Mouse (Mus musculus): ENCODE measurements around the gene Med22. TPM values are rescaled to one million over a fixed set of nuclear protein-coding genes. Genes with fewer than 3 reads are reported as not detected.
A peak's percentile ranks its signal among the peaks of the same experiment; 100 is the strongest.

Gene Med22
- 47.1 TPM for polyA plus RNA-seq (2021)

DNA sequence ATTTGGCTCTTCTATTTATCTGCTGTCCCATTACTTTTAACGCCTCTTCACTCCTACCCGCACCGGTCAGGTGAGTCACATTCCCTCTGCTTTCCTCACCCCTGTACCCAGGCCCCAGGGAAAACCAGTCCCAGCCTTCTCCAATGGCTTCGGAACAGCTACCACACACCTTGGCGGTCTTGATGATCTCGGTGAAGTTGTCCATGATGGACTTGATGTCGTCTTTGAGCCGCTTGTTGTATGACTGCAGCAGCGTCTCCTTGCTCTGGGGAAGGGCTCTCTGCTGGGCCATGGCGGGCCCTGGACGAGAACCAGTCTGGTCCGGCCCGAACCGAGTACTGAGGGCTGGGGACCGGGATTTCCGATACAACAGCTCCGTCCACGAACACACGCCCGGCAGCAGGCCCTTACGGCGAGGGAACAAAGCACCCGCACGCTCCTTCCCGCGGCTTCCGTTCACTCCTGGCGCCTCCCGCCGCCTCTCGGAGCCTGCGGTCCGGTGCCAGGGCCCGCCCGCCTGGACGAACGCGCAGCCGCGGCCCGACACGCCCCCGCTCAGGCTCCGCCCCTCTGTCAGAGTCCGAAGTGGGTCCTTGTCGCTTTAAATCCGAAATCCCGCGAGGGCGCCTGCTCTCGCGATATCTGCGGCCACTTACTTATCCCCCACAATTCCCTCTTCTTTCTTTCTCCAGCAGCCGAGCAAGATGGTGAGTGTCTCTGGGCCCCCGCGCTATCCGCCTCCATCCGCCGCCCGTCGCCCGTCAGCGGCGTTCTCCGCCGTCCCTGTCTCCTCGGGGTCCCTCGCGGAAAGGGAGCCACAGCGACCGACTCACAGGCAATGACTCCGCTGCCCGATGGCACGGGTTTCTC lies at the start of gene Med22, which contains the start of gene Rpl7a:
Gene Med22, minus strand, starts transcription at position 554 of the 870 bp plus-strand sequence.
Gene Rpl7a, plus strand, starts transcription at position 641 of the 870 bp plus-strand sequence.
- H3K27me3 ChIP-seq, result no peaks in the 10 kb centered on the region
- ChIA-PET CTCF (no interaction called here), POLR2A (no interaction called here)
- DNase-seq (ENCODE audit: low read depth, low spot score), result peak; percentile 92
- ATAC-seq, result peak; percentile 79
- TF ChIP-seq CTCF (IDR thresholded peaks at IDR 0.05), result no peak
- in situ Hi-C loops (cut with MboI; ENCODE audit: low pct_unique_long_range_greater_than_20kb), result loop anchor here (25.0 kb wide), 1 partner anchor 473 kb away; the partner anchor contains the start of gene Sec16a

GRCm38 (mm10) chr2:26957488-26957859 lies 47.0 kb upstream of the Med22 start:
- POLR2A ChIA-PET, result interaction anchor here (0.8 to 2.0 kb wide), 2 partner anchors 9 to 16 kb away, joined by 3 to 4 read pairs; partner anchors contain the start of gene Adamts13
- no peak for TF ChIP-seq CTCF (IDR thresholded peaks at IDR 0.05)
- in situ Hi-C loops (cut with MboI; ENCODE audit: low pct_unique_long_range_greater_than_20kb), result no loop called here

DNA sequence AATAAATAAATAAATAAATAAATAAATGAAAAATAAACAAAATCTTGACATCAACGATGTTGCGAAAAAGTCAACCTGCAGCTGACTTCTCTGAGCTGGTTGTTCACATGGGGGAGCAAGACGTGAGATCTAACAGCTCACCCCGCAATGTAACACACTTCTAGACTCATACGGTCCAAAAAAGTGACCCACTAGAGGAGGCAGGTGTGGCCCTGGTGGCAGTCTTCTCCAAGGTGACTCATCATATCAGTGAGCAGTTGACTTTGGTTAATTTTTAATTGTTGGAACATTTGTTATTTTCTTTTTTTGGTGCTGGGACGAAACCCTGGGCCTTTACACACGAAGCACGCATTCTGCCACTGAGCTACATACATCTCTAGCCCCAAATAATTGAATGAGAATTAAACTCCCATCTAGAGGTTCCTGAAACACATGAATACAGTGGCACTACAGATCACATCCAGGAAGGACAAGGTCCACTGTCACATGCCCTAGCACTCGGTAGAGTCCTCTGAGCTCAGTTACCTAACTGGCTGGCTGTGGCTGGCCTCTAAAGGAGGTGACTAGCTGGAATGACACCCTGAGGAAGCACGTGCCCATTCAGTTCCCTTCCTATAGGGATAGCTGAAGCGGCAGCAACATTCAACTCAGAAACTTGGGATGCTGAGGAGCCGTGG lies 46.5 kb upstream of the Med22 start:
- in situ Hi-C loops (cut with MboI; ENCODE audit: low pct_unique_long_range_greater_than_20kb), result no loop called here
- no peaks in the 10 kb centered on the region for H3K27me3 ChIP-seq
- ChIA-PET CTCF (interaction anchor here (1.0 to 1.8 kb wide), 4 partner anchors 8 to 280 kb away, joined by 3 to 6 read pairs (median 4); no protein-coding TSS in a partner anchor), POLR2A (interaction anchor here (0.8 kb wide), 1 partner anchor 17 kb away, joined by 3 read pairs; the partner anchor contains the start of gene Adamts13)
- no peak for DNase-seq (ENCODE audit: low read depth, low spot score)
- ATAC-seq, result no peak
- TF ChIP-seq CTCF (IDR thresholded peaks at IDR 0.05), result no peak

More at GRCm38 (mm10) chr2:26957488-26957859, 47.0 kb upstream of the Med22 start:
- no peak for ATAC-seq
- H3K27me3 ChIP-seq, result no peaks in the 10 kb centered on the region
- DNase-seq (ENCODE audit: low read depth, low spot score), result no peak
- CTCF ChIA-PET, result interaction anchor here (1.0 to 1.8 kb wide), 5 partner anchors 9 to 279 kb away, joined by 3 to 6 read pairs (median 4); no protein-coding TSS in a partner anchor

- in situ Hi-C loops (cut with MboI; ENCODE audit: low pct_unique_long_range_greater_than_20kb), result no loop called here
- ChIA-PET POLR2A (no interaction called here), CTCF (no interaction called here)
- DNase-seq (ENCODE audit: low read depth, low spot score) (no peak), ATAC-seq (no peak)
- no peaks in the 10 kb centered on the region for H3K27me3 ChIP-seq
- TF ChIP-seq CTCF (IDR thresholded peaks at IDR 0.05), result no peak
These were observed 44.4 kb upstream of the Med22 start for GRCm38 (mm10) chr2:26954735-26955395.

DNA sequence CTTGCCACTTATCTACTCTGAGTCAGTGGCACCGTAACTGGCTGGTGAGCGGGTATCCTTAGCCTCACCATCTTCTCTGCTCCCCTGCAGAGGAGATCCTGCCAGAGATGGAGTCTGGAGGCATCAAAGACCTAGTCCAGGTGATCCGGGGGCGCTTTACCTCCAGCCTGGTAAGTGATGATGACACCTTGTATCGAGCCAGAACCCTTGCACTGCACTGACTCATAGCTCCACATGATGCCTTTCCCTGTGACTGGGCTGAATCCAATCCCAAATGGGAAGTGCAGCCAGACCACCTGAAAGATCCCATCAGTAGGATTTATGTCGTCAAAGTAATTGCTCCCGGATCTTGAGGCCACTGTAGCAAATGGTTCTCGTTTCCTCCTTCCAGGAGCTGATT lies 42.4 kb upstream of the Med22 start:
- no peak for ATAC-seq
- ChIA-PET CTCF (interaction anchor here (1.2 to 1.6 kb wide), 3 partner anchors 9 to 14 kb away, joined by 3 to 4 read pairs (median 3); no protein-coding TSS in a partner anchor), POLR2A (no interaction called here)
- in situ Hi-C loops (cut with MboI; ENCODE audit: low pct_unique_long_range_greater_than_20kb), result no loop called here
- H3K27me3 ChIP-seq, result no peaks in the 10 kb centered on the region
- no peak for TF ChIP-seq CTCF (IDR thresholded peaks at IDR 0.05)
- DNase-seq (ENCODE audit: low read depth, low spot score), result no peak

GRCm38 (mm10) chr2:26952193-26952592 lies 41.7 kb upstream of the Med22 start:
- CTCF ChIA-PET, result interaction anchor here (1.2 to 1.3 kb wide), 2 partner anchors 8 to 9 kb away, joined by 3 to 4 read pairs; no protein-coding TSS in a partner anchor
- POLR2A ChIA-PET, result interaction anchor here (1.5 kb wide), 1 partner anchor 12 kb away, joined by 4 read pairs; the partner anchor contains the start of gene Rexo4
- no peak for TF ChIP-seq CTCF (IDR thresholded peaks at IDR 0.05)
- H3K27me3 ChIP-seq, result no peaks in the 10 kb centered on the region
- in situ Hi-C loops (cut with MboI; ENCODE audit: low pct_unique_long_range_greater_than_20kb), result no loop called here
- ATAC-seq (no peak), DNase-seq (ENCODE audit: low read depth, low spot score) (no peak)

DNA sequence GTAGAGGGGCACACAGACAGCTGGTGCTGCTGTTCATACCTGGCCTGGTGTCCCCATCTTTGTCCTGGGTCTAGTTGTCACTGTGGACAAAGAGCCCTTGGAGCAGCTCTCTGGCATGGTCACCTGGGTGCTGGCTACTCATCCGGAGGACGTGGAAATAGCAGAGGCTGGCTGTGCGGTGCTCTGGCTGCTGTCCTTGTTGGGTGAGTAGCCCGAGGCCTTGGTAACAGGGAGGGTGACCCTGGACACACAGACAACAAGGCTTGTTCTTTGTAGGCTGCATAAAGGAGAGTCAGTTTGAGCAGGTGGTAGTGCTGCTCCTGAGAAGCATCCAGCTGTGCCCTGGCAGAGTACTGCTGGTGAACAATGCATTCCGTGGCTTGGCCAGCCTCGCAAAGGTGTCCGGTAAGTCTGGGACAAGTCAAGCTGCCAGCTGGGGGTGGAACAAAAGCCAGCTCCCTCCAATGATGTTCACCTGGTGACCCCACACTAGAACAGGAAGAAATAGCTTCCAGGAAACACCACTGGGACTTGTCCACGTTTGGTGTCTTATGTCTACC lies 40.9 kb upstream of the Med22 start:
- CTCF ChIA-PET, result interaction anchor here (1.3 kb wide), 1 partner anchor 9 kb away, joined by 4 read pairs; no protein-coding TSS in a partner anchor
- TF ChIP-seq CTCF (IDR thresholded peaks at IDR 0.05), result no peak
- in situ Hi-C loops (cut with MboI; ENCODE audit: low pct_unique_long_range_greater_than_20kb), result no loop called here
- DNase-seq (ENCODE audit: low read depth, low spot score) (no peak), ATAC-seq (no peak)
- H3K27me3 ChIP-seq, result no peaks in the 10 kb centered on the region
- POLR2A ChIA-PET, result interaction anchor here (1.5 kb wide), 1 partner anchor 12 kb away, joined by 4 read pairs; the partner anchor contains the start of gene Rexo4

DNA sequence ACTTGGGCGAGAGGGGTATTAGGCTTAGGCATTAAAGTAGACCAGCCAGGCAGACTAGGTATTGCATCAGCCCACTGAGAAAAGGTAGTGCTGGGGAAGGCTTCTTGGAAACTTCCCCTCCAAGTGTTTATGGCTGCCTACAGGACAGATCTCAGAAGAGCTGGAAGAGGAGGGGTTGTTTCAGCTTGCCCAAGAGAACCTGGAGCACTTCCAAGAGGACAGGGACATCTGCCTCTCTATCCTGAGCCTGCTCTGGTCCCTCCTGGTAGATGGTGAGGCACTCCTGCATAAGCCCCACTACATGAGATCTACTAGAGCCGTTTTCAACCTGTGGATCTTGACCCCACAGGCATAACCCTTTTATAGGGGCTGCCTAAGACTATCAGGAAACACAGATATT lies 39.9 kb upstream of the Med22 start:
- POLR2A ChIA-PET, result no interaction called here
- CTCF ChIA-PET, result no interaction called here
- H3K27me3 ChIP-seq, result no peaks in the 10 kb centered on the region
- in situ Hi-C loops (cut with MboI; ENCODE audit: low pct_unique_long_range_greater_than_20kb), result no loop called here
- DNase-seq (ENCODE audit: low read depth, low spot score) (no peak), ATAC-seq (no peak)
- TF ChIP-seq CTCF (IDR thresholded peaks at IDR 0.05), result no peak

DNA sequence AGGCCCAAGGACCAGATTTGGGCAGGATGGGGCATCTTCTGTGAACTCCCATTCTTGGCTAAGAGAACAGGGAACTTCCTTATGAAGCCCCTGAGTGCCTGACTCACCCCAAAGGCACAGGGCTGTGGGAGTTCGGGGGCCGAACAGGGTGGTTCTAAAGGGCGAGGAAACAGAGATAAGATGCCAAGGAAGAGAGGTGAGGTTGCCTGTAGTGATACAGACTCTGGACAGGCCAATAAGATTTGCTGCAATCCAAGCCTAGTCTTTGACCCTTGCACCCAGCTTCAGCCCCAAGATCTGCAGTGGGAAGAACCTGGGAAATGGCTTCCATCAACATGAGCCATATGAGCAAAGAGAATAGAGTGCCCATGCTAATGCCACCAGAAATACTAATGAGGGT lies 32.8 kb upstream of the Med22 start:
- ChIA-PET CTCF (interaction anchor here (1.2 kb wide), 1 partner anchor 9 kb away, joined by 4 read pairs; no protein-coding TSS in a partner anchor), POLR2A (no interaction called here)
- peaks cover 4% of the 10 kb centered on the region for H3K27me3 ChIP-seq
- TF ChIP-seq CTCF (IDR thresholded peaks at IDR 0.05), result no peak
- DNase-seq (ENCODE audit: low read depth, low spot score), result no peak
- in situ Hi-C loops (cut with MboI; ENCODE audit: low pct_unique_long_range_greater_than_20kb), result no loop called here
- no peak for ATAC-seq

DNA sequence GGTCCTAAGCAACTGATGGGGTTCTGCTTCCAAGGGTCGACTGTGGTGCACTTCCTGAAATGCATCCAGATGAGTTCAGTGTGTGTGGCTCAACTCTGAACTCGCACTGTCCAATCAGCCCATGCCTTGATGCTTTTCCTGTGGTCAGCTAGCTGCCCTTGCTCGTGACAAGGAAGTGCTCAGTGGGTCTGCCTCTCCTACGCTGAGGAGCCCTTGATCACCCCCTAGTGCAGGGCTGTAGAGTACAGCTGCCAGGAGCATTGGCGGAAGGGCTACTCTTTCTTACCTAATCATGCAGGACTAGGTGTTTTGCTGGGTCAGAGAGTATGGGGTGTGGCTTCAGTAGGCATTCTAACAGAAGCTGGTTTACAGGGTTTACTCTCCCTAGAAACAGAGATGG lies 31.1 kb upstream of the Med22 start:
- ChIA-PET POLR2A (no interaction called here), CTCF (no interaction called here)
- peaks cover 4% of the 10 kb centered on the region for H3K27me3 ChIP-seq
- in situ Hi-C loops (cut with MboI; ENCODE audit: low pct_unique_long_range_greater_than_20kb), result no loop called here
- ATAC-seq (no peak), DNase-seq (ENCODE audit: low read depth, low spot score) (no peak)
- TF ChIP-seq CTCF (IDR thresholded peaks at IDR 0.05), result no peak

Measured in Patski (cell line).